Mouse (Mus musculus): ENCODE data around the gene Trak1. TPM values are rescaled to one million over a fixed set of nuclear protein-coding genes. Genes with fewer than 3 reads are reported as not detected.

Gene Trak1
- total and polyA plus RNA-seq, 2 experiments from 2014 or later: 61.8 to 116 TPM

DNA sequence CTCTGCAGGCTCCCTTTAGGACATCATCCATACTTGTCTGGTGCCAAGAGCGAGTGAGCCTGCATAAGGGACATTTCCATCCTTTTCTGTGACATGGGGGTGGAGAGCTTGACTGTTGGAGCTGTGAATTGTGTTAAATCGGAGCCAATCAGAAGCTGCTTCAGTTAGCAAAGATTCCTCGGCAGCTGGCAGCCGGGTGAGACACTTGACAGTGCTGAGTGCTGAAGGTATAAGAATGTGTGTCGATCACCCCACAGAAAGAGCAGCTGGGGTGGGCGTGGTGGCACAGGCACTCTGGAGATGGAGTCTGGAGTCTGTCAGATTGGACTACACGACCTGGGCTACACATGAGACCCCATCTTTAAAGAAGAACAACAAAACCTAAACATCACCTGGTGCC, 13.2 kb downstream of the Trak1 start:
- no peak for DNase-seq
- Histone ChIP-seq H3K4me1 (ENCODE audit: insufficient read depth) (peaks cover 28% of the 10 kb centered on the region), H3K4me2 (ENCODE audit: low read depth) (no peak overlapping the region), H3K9me3 (ENCODE audit: low read length) (no peaks in the 10 kb centered on the region), H3K36me3 (ENCODE audit: insufficient read depth) (no peaks in the 10 kb centered on the region), H3K9ac (no peak overlapping the region), H3K27me3 (ENCODE audit: insufficient read depth, low read length) (no peaks in the 10 kb centered on the region), H3K4me3 (ENCODE audit: low read depth, low read length) (no peak overlapping the region), H3K27ac (ENCODE audit: low read depth, low read length) (no peak overlapping the region)
- no peak for ATAC-seq
- 47% methylated on average over 7 of the region's 7 CpGs for WGBS
- no peak for TF ChIP-seq CTCF (IDR thresholded peaks at IDR 0.05; ENCODE audit: low read depth)

DNA sequence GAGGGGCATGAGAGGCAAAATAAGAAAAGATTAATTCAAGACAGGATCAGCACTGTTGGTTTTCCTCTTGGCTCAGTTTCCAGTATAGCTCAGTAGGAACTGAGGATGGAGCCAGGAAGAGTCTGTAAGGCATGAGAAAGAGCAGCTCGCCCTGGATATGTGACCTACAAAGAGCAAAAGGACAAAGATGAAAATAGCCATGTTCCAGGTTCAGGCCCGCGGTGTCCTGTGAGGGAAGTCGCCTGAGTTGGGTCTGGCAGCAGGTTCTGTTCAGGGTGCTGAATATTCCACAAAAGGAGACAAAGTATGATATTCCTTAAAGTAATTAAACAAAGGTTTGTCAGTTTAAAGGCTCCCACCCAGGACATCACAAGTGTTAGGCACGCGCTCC, 14.5 kb downstream of the Trak1 start:
- Histone ChIP-seq H3K9ac (no peak overlapping the region), H3K9me3 (ENCODE audit: low read length) (no peaks in the 10 kb centered on the region), H3K27ac (ENCODE audit: low read depth, low read length) (0 out of 2 replicates have a peak overlapping the region, but pooled peaks have one; percentile 22), H3K4me3 (ENCODE audit: low read depth, low read length) (no peak overlapping the region), H3K4me1 (ENCODE audit: insufficient read depth) (peaks cover 34% of the 10 kb centered on the region), H3K4me2 (ENCODE audit: low read depth) (no peak overlapping the region), H3K36me3 (ENCODE audit: insufficient read depth) (no peaks in the 10 kb centered on the region), H3K27me3 (ENCODE audit: insufficient read depth, low read length) (no peaks in the 10 kb centered on the region)
- no peak for TF ChIP-seq CTCF (IDR thresholded peaks at IDR 0.05; ENCODE audit: low read depth)
- DNase-seq (no peak), ATAC-seq (no peak)
- 46% methylated on average over 6 of the region's 6 CpGs for WGBS

DNA sequence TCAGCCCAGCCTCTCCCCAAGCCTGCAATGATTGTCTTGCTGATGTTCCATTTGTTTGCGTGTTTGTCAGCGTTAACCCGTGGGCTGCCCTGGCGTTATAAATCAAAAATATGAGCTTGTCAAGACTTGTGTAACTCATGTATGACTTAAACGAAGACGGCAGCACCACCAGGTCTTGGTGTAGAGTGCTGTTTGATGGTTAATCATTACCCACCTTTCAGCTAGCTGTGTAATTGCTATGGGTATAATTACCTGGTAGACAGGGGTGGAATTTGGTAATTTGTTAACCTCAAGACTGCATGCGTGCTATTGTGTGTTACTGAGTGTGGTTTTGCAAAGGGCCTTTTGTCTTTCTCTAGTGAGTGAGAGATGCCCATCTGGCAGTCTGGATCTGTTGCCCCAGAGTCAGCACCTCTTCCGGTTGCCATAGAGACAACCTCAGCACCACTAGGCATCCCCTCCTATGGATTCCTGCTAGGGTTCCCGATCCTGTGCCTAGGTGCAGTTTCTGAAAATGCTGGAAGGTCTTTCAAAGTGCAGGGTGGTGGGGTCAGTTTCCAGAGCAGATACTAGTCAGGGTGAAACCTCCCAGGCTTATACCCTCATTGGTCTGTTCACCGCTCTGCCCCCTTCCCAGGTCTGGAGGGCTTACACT, 15.1 kb downstream of the Trak1 start:
- H3K27me3 ChIP-seq (ENCODE audit: insufficient read depth, low read length): no peaks in the 10 kb centered on the region
- 0 out of 2 replicates have a peak, but pooled peaks have one; percentile 12 for ATAC-seq
- peak overlapping the region; percentile 22; the same call in 1 of the 2 replicates for H3K27ac ChIP-seq (ENCODE audit: low read depth, low read length)
- TF ChIP-seq CTCF (IDR thresholded peaks at IDR 0.05; ENCODE audit: low read depth): no peak
- H3K4me2 ChIP-seq (ENCODE audit: low read depth): no peak overlapping the region
- H3K9ac ChIP-seq: no peak overlapping the region
- no peaks in the 10 kb centered on the region for H3K9me3 ChIP-seq (ENCODE audit: low read length)
- no peaks in the 10 kb centered on the region for H3K36me3 ChIP-seq (ENCODE audit: insufficient read depth)
- peaks cover 34% of the 10 kb centered on the region for H3K4me1 ChIP-seq (ENCODE audit: insufficient read depth)
- DNase-seq: no peak
- WGBS: 21% methylated on average over 10 of the region's 10 CpGs
- no peak overlapping the region for H3K4me3 ChIP-seq (ENCODE audit: low read depth, low read length)

DNA sequence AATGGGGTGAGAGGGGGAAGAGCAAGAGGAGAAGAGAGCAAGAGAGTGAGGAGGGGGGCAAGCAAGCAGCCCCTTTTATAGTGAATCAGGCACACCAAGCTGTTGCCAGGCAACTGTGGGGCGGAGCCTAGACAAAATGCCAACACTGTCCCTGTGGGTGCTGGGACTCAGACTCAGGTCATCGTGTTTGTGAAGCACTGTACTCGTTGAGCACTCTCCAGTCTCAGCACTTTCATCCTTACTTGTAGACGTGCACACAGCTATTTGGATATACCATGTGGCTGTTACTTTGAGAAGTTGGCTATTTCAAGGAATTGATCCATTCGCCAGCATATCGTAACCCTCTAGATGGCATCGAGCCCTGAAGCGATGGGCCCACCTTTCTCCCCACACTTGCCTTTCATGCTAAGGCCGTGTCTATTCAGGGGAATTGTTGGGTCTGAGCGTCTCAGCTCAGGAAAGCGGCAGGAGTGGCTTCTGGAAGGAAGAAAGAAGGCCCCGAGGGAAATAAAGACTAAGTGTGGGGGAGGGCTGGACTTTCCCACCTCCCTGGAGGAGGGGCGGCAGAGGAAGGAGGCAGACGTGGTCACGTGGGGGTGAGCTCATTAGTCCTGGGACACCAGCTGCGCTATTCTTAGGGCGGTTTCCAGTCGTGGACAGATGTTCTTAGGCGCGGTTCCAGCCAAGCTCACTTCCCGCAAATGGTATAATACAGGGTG, 16.5 kb downstream of the Trak1 start:
- peak overlapping the region; percentile 31 for H3K9ac ChIP-seq
- ATAC-seq (peak; percentile 65), DNase-seq (peak; percentile 69)
- H3K4me1 ChIP-seq (ENCODE audit: insufficient read depth): peaks cover 34% of the 10 kb centered on the region
- H3K9me3 ChIP-seq (ENCODE audit: low read length): no peaks in the 10 kb centered on the region
- no peaks in the 10 kb centered on the region for H3K27me3 ChIP-seq (ENCODE audit: insufficient read depth, low read length)
- no peaks in the 10 kb centered on the region for H3K36me3 ChIP-seq (ENCODE audit: insufficient read depth)
- H3K4me2 ChIP-seq (ENCODE audit: low read depth): peak overlapping the region; percentile 42
- H3K27ac ChIP-seq (ENCODE audit: low read depth, low read length): peak overlapping the region; percentile 78
- TF ChIP-seq CTCF (IDR thresholded peaks at IDR 0.05; ENCODE audit: low read depth): no peak
- 2% methylated on average over 21 of the region's 21 CpGs for WGBS
- peak overlapping the region; percentile 17 for H3K4me3 ChIP-seq (ENCODE audit: low read depth, low read length)

DNA sequence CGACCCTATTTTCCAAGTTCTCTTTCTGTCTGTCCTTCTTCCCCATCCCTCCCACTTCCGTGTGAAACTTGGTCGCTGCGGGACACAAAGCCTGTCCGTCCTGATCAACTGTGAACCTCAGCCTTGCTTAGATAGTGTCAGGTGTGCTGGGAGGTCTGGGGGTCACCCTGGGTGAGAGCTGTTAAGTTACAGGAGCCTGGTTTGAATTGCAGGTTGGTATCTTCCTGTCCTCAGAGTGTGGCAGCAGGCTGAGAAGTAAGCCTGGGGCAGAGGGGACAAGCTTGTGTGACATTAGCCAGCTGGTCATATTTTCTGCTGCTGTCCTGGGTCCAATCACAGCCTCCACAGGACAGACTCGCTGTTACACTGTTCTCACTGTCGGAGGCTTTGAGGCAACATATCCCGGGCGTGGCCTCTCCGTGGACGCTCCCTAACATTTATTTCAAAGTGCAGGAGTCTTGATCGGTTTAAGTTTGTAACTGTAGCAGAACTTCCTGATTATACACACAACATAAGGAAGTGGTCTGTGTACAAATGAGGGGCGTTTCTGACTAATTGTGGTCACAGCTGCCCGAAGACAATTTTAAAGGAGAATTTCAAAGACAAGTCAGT, 17.3 kb downstream of the Trak1 start:
- peak overlapping the region; percentile 31 for H3K9ac ChIP-seq
- no peaks in the 10 kb centered on the region for H3K36me3 ChIP-seq (ENCODE audit: insufficient read depth)
- TF ChIP-seq CTCF (IDR thresholded peaks at IDR 0.05; ENCODE audit: low read depth): no peak
- H3K4me1 ChIP-seq (ENCODE audit: insufficient read depth): peaks cover 34% of the 10 kb centered on the region
- ATAC-seq: no peak
- 0 out of 2 replicates have a peak overlapping the region, but pooled peaks have one; percentile 17 for H3K4me3 ChIP-seq (ENCODE audit: low read depth, low read length)
- peak overlapping the region; percentile 78 for H3K27ac ChIP-seq (ENCODE audit: low read depth, low read length)
- H3K27me3 ChIP-seq (ENCODE audit: insufficient read depth, low read length): no peaks in the 10 kb centered on the region
- no peaks in the 10 kb centered on the region for H3K9me3 ChIP-seq (ENCODE audit: low read length)
- 18% methylated on average over 14 of the region's 14 CpGs for WGBS
- DNase-seq: no peak
- peak overlapping the region; percentile 42 for H3K4me2 ChIP-seq (ENCODE audit: low read depth)

DNA sequence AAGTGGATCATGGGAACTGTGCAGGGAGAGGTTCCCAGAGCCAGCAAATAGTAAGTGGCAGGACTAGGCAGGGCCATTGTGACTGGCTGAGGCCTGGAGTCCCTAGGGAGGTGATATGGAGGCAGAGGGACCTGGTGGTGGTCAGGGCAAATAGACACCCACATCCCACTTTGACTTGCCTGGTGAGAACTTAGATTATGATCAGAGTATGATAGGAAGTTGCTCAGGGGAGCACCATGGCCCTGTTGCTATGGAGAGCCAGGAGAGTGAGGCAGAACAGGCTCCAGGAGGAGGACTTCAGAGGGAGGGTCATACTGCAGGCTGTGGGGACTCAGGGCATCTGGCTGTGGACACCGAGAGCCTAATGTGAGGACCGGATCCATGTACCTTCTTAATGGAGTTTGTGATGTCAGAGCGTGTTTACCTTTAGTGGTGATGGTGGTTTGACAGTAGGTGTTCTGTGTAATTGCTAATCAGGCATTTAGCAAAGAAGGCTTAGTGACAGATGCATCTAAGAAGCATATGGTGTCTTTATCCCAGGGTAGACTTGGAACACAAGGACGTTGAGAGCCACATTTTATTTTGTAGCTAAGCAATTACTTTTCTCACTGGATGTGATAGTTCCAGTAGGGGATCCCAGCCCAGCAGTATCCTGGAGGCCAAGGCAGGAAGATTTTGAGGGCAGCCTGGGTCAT, 18.7 kb downstream of the Trak1 start:
- 45% methylated on average over 4 of the region's 4 CpGs for WGBS

More for the DNA sequence above, 18.7 kb downstream of the Trak1 start:
- Histone ChIP-seq H3K4me3 (ENCODE audit: low read depth, low read length) (no peak overlapping the region), H3K4me2 (ENCODE audit: low read depth) (no peak overlapping the region), H3K4me1 (ENCODE audit: insufficient read depth) (peaks cover 34% of the 10 kb centered on the region), H3K27ac (ENCODE audit: low read depth, low read length) (no peak overlapping the region), H3K27me3 (ENCODE audit: insufficient read depth, low read length) (no peaks in the 10 kb centered on the region), H3K9me3 (ENCODE audit: low read length) (no peaks in the 10 kb centered on the region), H3K36me3 (ENCODE audit: insufficient read depth) (no peaks in the 10 kb centered on the region), H3K9ac (no peak overlapping the region)
- DNase-seq (no peak), ATAC-seq (no peak)
- no peak for TF ChIP-seq CTCF (IDR thresholded peaks at IDR 0.05; ENCODE audit: low read depth)
